16 mouse cellular contexts compared by ENCODE assay signal in genomic region chr4:65086864-65087263, GRCm38 (mm10). TPM values are rescaled to one million over a fixed set of nuclear protein-coding genes. Genes with fewer than 3 reads are reported as not detected.
"Had no signal": no experiment of that assay in that cellular context is flagged by ENCODE, and none has a peak within 500 bp of the region (broad histone marks: within the 10 kb centered on the region; RNA-seq: fewer than 3 reads in every experiment).

No protein-coding gene starts in this region.

- ATAC-seq: intestine, embryonic 16.5 days had no signal

- DNase-seq: kidney, adult 18-20 months; kidney, adult 9 months; kidney, postnatal 25 days; layer of hippocampus, adult 9-11 months; liver, embryonic 13.5 days; lung, adult 2 months; lung, postnatal 14 days; lung, postnatal 4 days; midbrain, embryonic 14.5 days; right cerebral cortex, postnatal 14 days; spleen, adult 18-20 months; thymus, adult 18-20 months; thymus, postnatal 36 days had no signal

RNA-seq across cellular contexts. Expression of gene Pappa, which starts 37.1 kb away (rescaled TPM):
- total RNA-seq: megakaryocyte progenitor cell, adult 5-6 weeks; megakaryocyte-erythroid progenitor cell, adult 5-6 weeks had no signal
